ENCODE assay signal across 20 mouse cellular contexts in the genomic region with DNA sequence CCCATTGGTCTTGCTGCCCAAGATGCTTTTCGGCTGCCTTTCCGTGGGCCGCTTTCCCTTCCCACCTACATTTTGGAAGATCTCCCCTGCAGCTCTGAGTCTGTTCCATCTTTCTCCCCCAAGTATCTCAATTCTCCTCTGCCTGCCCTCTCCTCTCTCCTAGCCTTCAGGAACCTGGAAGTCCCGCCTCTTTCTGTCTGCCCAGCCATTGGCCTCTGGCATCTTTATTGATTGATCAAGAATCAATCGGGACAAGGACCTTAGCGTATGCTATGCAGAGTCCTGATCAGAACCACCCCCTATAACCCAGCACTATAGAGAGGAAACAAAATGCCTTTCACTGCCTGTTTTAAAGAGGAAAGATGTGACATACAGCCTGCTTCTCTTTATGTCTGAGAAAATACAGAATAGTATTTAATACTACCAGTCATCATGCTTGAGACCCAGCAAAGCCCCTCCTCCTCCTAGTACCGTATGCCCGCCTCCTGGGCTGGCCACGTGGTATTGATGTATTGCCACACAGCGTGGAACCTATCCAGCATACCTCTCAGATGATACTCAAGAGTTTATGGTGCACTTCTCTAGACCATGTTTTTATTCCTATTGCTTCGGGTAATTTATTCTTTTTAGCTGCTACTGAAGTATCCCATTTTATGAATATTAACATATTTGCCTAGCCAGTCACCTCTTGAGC.
DNase-seq lines count a peak whose midpoint lies in the region; ATAC-seq and TF ChIP-seq lines count a peak whose summit lies in the region.
"Had no signal": no experiment of that assay in that cellular context is flagged by ENCODE, and none has a peak within 500 bp of the region (broad histone marks: within the 10 kb centered on the region; RNA-seq: fewer than 3 reads in every experiment).

No protein-coding gene starts in this region.

- H3K9me3 ChIP-seq in forebrain, embryonic 13.5 days (replicated peaks), result no peaks in the 10 kb centered on the region
- no peaks in the 10 kb centered on the region for H3K9me3 ChIP-seq in forebrain, embryonic 12.5 days
- H3K9me3 ChIP-seq in midbrain, embryonic 14.5 days (ENCODE audit: control insufficient read depth, low read length), result no peaks in the 10 kb centered on the region
- H3K9me3 ChIP-seq in midbrain, postnatal 0 days (ENCODE audit: low read length), result no peaks in the 10 kb centered on the region
- H3K9me3 ChIP-seq: embryonic facial prominence, embryonic 12.5 days; heart, embryonic 13.5 days; midbrain, embryonic 10.5 days had no signal

- no peak for TF ChIP-seq CTCF in midbrain, postnatal 0 days (IDR thresholded peaks at IDR 0.05)

- H3K27ac ChIP-seq in forebrain, embryonic 13.5 days, result no peak overlapping the region
- H3K27ac ChIP-seq in forebrain, embryonic 12.5 days, result no peak overlapping the region
- no peak overlapping the region for H3K27ac ChIP-seq in midbrain, embryonic 14.5 days (replicated peaks; ENCODE audit: low read depth, low read length)
- no peak overlapping the region for H3K27ac ChIP-seq in midbrain, postnatal 0 days (ENCODE audit: low read depth, low read length)
- H3K27ac ChIP-seq: embryonic facial prominence, embryonic 12.5 days; heart, embryonic 13.5 days; limb, embryonic 13.5 days; midbrain, embryonic 10.5 days had no signal

- ATAC-seq in forebrain, embryonic 13.5 days, result 0 out of 2 replicates have a peak, but pooled peaks have one; percentile 36
- no peak for ATAC-seq in forebrain, embryonic 12.5 days (ENCODE audit: low FRiP score)
- 0 out of 2 replicates have a peak, but pooled peaks have one; percentile 41 for ATAC-seq in midbrain, embryonic 14.5 days (ENCODE audit: low FRiP score, low TSS enrichment)
- ATAC-seq in midbrain, postnatal 0 days (ENCODE audit: low FRiP score), result no peak
- ATAC-seq: Patski had no signal

- H3K9ac ChIP-seq in forebrain, embryonic 13.5 days, result no peak overlapping the region
- H3K9ac ChIP-seq in forebrain, embryonic 12.5 days, result no peak overlapping the region
- H3K9ac ChIP-seq in midbrain, embryonic 14.5 days (replicated peaks; ENCODE audit: low read length), result no peak overlapping the region
- no peak overlapping the region for H3K9ac ChIP-seq in midbrain, postnatal 0 days (replicated peaks; ENCODE audit: low read length, poor library complexity, severe bottlenecking)
- H3K9ac ChIP-seq: embryonic facial prominence, embryonic 12.5 days; heart, embryonic 13.5 days; limb, embryonic 13.5 days had no signal

- no peak for DNase-seq in midbrain, embryonic 14.5 days
- no peak for DNase-seq in midbrain, postnatal 0 days (ENCODE audit: low spot score)
- peak; percentile 34 for DNase-seq in ES-CJ7 (ENCODE audit: low read depth, low spot score)
- peak; percentile 54 for DNase-seq in ZHBTc4 (ENCODE audit: low read depth, low spot score)
- no peak for DNase-seq in retina, embryonic 14.5 days (ENCODE audit: low spot score)
- DNase-seq: adrenal gland, postnatal 14 days; cerebellum, adult 2 months; heart, adult 18-20 months; heart, postnatal 36 days; kidney, adult 18-20 months; kidney, postnatal 10 days; right cerebral cortex, postnatal 25 days; thymus, postnatal 25 days had no signal

- H3K4me3 ChIP-seq in forebrain, embryonic 13.5 days, result no peak overlapping the region
- no peak overlapping the region for H3K4me3 ChIP-seq in forebrain, embryonic 12.5 days (replicated peaks)
- no peak overlapping the region for H3K4me3 ChIP-seq in midbrain, embryonic 14.5 days (replicated peaks; ENCODE audit: low read depth, low read length)
- no peak overlapping the region for H3K4me3 ChIP-seq in midbrain, postnatal 0 days (ENCODE audit: low read depth, low read length)
- H3K4me3 ChIP-seq: embryonic facial prominence, embryonic 12.5 days; heart, embryonic 13.5 days; limb, embryonic 13.5 days; midbrain, embryonic 10.5 days had no signal

- H3K27me3 ChIP-seq in forebrain, embryonic 13.5 days, result no peaks in the 10 kb centered on the region
- no peaks in the 10 kb centered on the region for H3K27me3 ChIP-seq in forebrain, embryonic 12.5 days
- H3K27me3 ChIP-seq in midbrain, embryonic 14.5 days (ENCODE audit: control insufficient read depth, insufficient read depth, low read length), result no peaks in the 10 kb centered on the region
- H3K27me3 ChIP-seq in midbrain, postnatal 0 days (ENCODE audit: insufficient read depth, low read length), result no peaks in the 10 kb centered on the region
- H3K27me3 ChIP-seq: embryonic facial prominence, embryonic 12.5 days; limb, embryonic 13.5 days had no signal

- H3K36me3 ChIP-seq in forebrain, embryonic 13.5 days (ENCODE audit: poor library complexity, severe bottlenecking), result no peaks in the 10 kb centered on the region
- 0 out of 2 replicates have a peak, but pooled peaks cover 2% of the 10 kb centered on the region for H3K36me3 ChIP-seq in forebrain, embryonic 12.5 days (replicated peaks)
- no peaks in the 10 kb centered on the region for H3K36me3 ChIP-seq in midbrain, embryonic 14.5 days (ENCODE audit: control insufficient read depth, insufficient read depth, low read length)
- H3K36me3 ChIP-seq in midbrain, postnatal 0 days (ENCODE audit: insufficient read depth, low read length), result no peaks in the 10 kb centered on the region
- H3K36me3 ChIP-seq: embryonic facial prominence, embryonic 12.5 days; heart, embryonic 13.5 days; limb, embryonic 13.5 days had no signal

- no peak overlapping the region for H3K4me2 ChIP-seq in forebrain, embryonic 13.5 days
- no peak overlapping the region for H3K4me2 ChIP-seq in forebrain, embryonic 12.5 days
- H3K4me2 ChIP-seq in midbrain, embryonic 14.5 days (ENCODE audit: low read length), result no peak overlapping the region
- no peak overlapping the region for H3K4me2 ChIP-seq in midbrain, postnatal 0 days (ENCODE audit: low read depth, low read length, poor library complexity, severe bottlenecking)
- H3K4me2 ChIP-seq: embryonic facial prominence, embryonic 12.5 days; heart, embryonic 13.5 days; limb, embryonic 13.5 days had no signal

- peaks cover 1% of the 10 kb centered on the region; the same call in 1 of the 2 replicates for H3K4me1 ChIP-seq in forebrain, embryonic 13.5 days
- no peaks in the 10 kb centered on the region for H3K4me1 ChIP-seq in forebrain, embryonic 12.5 days
- no peaks in the 10 kb centered on the region for H3K4me1 ChIP-seq in midbrain, embryonic 14.5 days (ENCODE audit: control insufficient read depth, insufficient read depth, low read length)
- no peaks in the 10 kb centered on the region for H3K4me1 ChIP-seq in midbrain, postnatal 0 days (ENCODE audit: insufficient read depth, low read length)
- H3K4me1 ChIP-seq: heart, embryonic 13.5 days; midbrain, embryonic 10.5 days had no signal

- WGBS in forebrain, embryonic 13.5 days, result 89% methylated on average over 11 of the region's 11 CpGs
- 88% methylated on average over 11 of the region's 11 CpGs for WGBS in forebrain, embryonic 12.5 days
- 90% methylated on average over 11 of the region's 11 CpGs for WGBS in midbrain, embryonic 14.5 days
- WGBS in midbrain, postnatal 0 days, result 94% methylated on average over 11 of the region's 11 CpGs

Comparison
In these comparisons a context has a peak if more than half of its experiments do, and no peak if none do; other contexts are left out.
1. ATAC-seq: peak in forebrain, embryonic 13.5 days (single experiment) and midbrain, embryonic 14.5 days (single experiment); none in forebrain, embryonic 12.5 days (single experiment) and midbrain, postnatal 0 days (single experiment).
2. DNase-seq: peak in ES-CJ7 (single experiment) and ZHBTc4 (single experiment); none in midbrain, embryonic 14.5 days (single experiment), midbrain, postnatal 0 days (single experiment) and retina, embryonic 14.5 days (single experiment).